Mouse (Mus musculus): ENCODE data around the gene Rpl18a.

DNA sequence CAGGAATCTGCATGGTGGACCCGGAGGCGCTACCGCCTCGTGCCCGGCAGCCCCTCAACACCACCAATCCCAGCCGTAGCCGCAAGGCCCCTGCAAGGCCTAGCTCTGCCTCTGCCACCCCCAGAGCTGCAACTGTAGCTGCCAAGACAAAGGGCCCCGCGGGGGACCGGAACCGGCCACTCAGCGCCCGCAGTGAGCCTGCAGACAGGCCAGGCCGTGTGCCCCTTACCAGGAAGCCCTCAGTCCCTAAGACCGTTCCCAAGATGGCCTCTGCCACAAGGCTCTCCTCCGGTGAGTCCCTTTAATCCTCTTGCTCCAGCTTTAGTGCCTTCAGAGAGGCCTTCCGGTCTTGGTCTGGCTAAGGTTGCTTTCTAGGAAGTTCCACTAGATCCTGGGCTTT lies 17.5 kb upstream of the Rpl18a start:
- no peak for TF ChIP-seq CTCF (IDR thresholded peaks at IDR 0.05)
- no peak for TF ChIP-seq EP300 (IDR thresholded peaks at IDR 0.05)
